Mouse (Mus musculus): ENCODE data around the gene Zfp456. TPM values are rescaled to one million over a fixed set of nuclear protein-coding genes. Genes with fewer than 3 reads are reported as not detected.
A peak's percentile ranks its signal among the peaks of the same experiment; 100 is the strongest.
"Not testable (repeated sequence)": the region's sequence is repeated elsewhere in the genome, so short reads cannot be mapped to it uniquely, and the experiment has no call there.

Gene Zfp456
- 1.9 and 2.0 TPM in 2 replicates for polyA plus RNA-seq (2014; fragmentation: Nextera tagmentation; extraction: Ambion mirVana)

- Histone ChIP-seq H3K4me3 (ENCODE audit: low read depth, low read length) (peak within 1 kb of the TSS; percentile 54), H3K4me2 (ENCODE audit: low read length) (peak within 1 kb of the TSS; percentile 49), H3K9ac (ENCODE audit: low read length) (peak within 1 kb of the TSS; percentile 35)
- not testable (repeated sequence) for H3K36me3 ChIP-seq (ENCODE audit: control insufficient read depth, insufficient read depth, low read length); H3K27me3 ChIP-seq (replicated peaks; ENCODE audit: control insufficient read depth, insufficient read depth, low read length); H3K9me3 ChIP-seq (ENCODE audit: control insufficient read depth, low read length); H3K27ac ChIP-seq (ENCODE audit: low read depth); H3K4me1 ChIP-seq (replicated peaks; ENCODE audit: control insufficient read depth, insufficient read depth, low read length)
- 15% methylated on average over 13 of the region's 15 CpGs for WGBS
- DNase-seq (ENCODE audit: low spot score) (peak; percentile 81), ATAC-seq (replicated peaks; ENCODE audit: low FRiP score, low TSS enrichment, low read depth) (peak; percentile 97)
Measured at GRCm38 (mm10) chr13:67375050-67375911, at the start of gene Zfp456, which contains the start of gene Gm28041. Zfp456 (minus strand) TSS chr13:67375810. Gm28041 (minus strand) TSS chr13:67375733.

GRCm38 (mm10) chr13:67422532-67422931, 46.9 kb upstream of the Zfp456 start:
- H3K27me3 ChIP-seq (replicated peaks; ENCODE audit: control insufficient read depth, insufficient read depth, low read length); H3K9me3 ChIP-seq (ENCODE audit: control insufficient read depth, low read length); H3K36me3 ChIP-seq (ENCODE audit: control insufficient read depth, insufficient read depth, low read length); H3K9ac ChIP-seq (ENCODE audit: low read length); H3K4me2 ChIP-seq (ENCODE audit: low read length); DNase-seq (ENCODE audit: low spot score); H3K27ac ChIP-seq (ENCODE audit: low read depth); H3K4me3 ChIP-seq (ENCODE audit: low read depth, low read length); H3K4me1 ChIP-seq (replicated peaks; ENCODE audit: control insufficient read depth, insufficient read depth, low read length); ATAC-seq (replicated peaks; ENCODE audit: low FRiP score, low TSS enrichment, low read depth): not testable (repeated sequence)
- WGBS = 96% methylated on average over 2 of the region's 2 CpGs

- H3K4me1 ChIP-seq (replicated peaks; ENCODE audit: control insufficient read depth, insufficient read depth, low read length) = no peaks in the 10 kb centered on the region
- H3K4me2 ChIP-seq (ENCODE audit: low read length) = peak within 1 kb of the TSS; percentile 81
- DNase-seq (ENCODE audit: low spot score) (peak; percentile 88), ATAC-seq (replicated peaks; ENCODE audit: low FRiP score, low TSS enrichment, low read depth) (peak; percentile 92)
- no peak within 1 kb of the TSS for H3K27ac ChIP-seq (ENCODE audit: low read depth)
- peak within 1 kb of the TSS; percentile 56 for H3K9ac ChIP-seq (ENCODE audit: low read length)
- H3K27me3 ChIP-seq (replicated peaks; ENCODE audit: control insufficient read depth, insufficient read depth, low read length) = no peaks in the 10 kb centered on the region
- H3K4me3 ChIP-seq (ENCODE audit: low read depth, low read length) = peak within 1 kb of the TSS; percentile 60
- WGBS = 2% methylated on average over 22 of the region's 22 CpGs
- no peaks in the 10 kb centered on the region for H3K36me3 ChIP-seq (ENCODE audit: control insufficient read depth, insufficient read depth, low read length)
- no peaks in the 10 kb centered on the region for H3K9me3 ChIP-seq (ENCODE audit: control insufficient read depth, low read length)
Measured at GRCm38 (mm10) chr13:67421207-67421857, 45.7 kb upstream of the Zfp456 start, which contains the start of gene Zfp459. Zfp459 (minus strand) TSS chr13:67421418.

GRCm38 (mm10) chr13:67420558-67421206, 45.1 kb upstream of the Zfp456 start:
- H3K4me3 ChIP-seq (ENCODE audit: low read depth, low read length) = peak overlapping the region; percentile 60
- peak overlapping the region; percentile 56 for H3K9ac ChIP-seq (ENCODE audit: low read length)
- H3K27me3 ChIP-seq (replicated peaks; ENCODE audit: control insufficient read depth, insufficient read depth, low read length) = no peaks in the 10 kb centered on the region
- H3K4me2 ChIP-seq (ENCODE audit: low read length) = peak overlapping the region; percentile 81
- 31% methylated on average over 11 of the region's 11 CpGs for WGBS
- no peak overlapping the region for H3K27ac ChIP-seq (ENCODE audit: low read depth)
- H3K4me1 ChIP-seq (replicated peaks; ENCODE audit: control insufficient read depth, insufficient read depth, low read length) = no peaks in the 10 kb centered on the region
- DNase-seq (ENCODE audit: low spot score) (no peak), ATAC-seq (replicated peaks; ENCODE audit: low FRiP score, low TSS enrichment, low read depth) (peak; percentile 73)
- H3K9me3 ChIP-seq (ENCODE audit: control insufficient read depth, low read length) = no peaks in the 10 kb centered on the region
- no peaks in the 10 kb centered on the region for H3K36me3 ChIP-seq (ENCODE audit: control insufficient read depth, insufficient read depth, low read length)

- ATAC-seq (replicated peaks; ENCODE audit: low FRiP score, low TSS enrichment, low read depth) (no peak), DNase-seq (ENCODE audit: low spot score) (no peak)
- no peak overlapping the region for H3K4me2 ChIP-seq (ENCODE audit: low read length)
- H3K4me1 ChIP-seq (replicated peaks; ENCODE audit: control insufficient read depth, insufficient read depth, low read length) = no peaks in the 10 kb centered on the region
- no peak overlapping the region for H3K9ac ChIP-seq (ENCODE audit: low read length)
- no peak overlapping the region for H3K4me3 ChIP-seq (ENCODE audit: low read depth, low read length)
- no peaks in the 10 kb centered on the region for H3K27me3 ChIP-seq (replicated peaks; ENCODE audit: control insufficient read depth, insufficient read depth, low read length)
- WGBS = 89% methylated on average over 3 of the region's 3 CpGs
- no peaks in the 10 kb centered on the region for H3K9me3 ChIP-seq (ENCODE audit: control insufficient read depth, low read length)
- H3K36me3 ChIP-seq (ENCODE audit: control insufficient read depth, insufficient read depth, low read length) = no peaks in the 10 kb centered on the region
- no peak overlapping the region for H3K27ac ChIP-seq (ENCODE audit: low read depth)
Measured at GRCm38 (mm10) chr13:67416811-67417210, 41.2 kb upstream of the Zfp456 start.

- DNase-seq (ENCODE audit: low spot score) (no peak), ATAC-seq (replicated peaks; ENCODE audit: low FRiP score, low TSS enrichment, low read depth) (no peak)
- Histone ChIP-seq H3K27ac (ENCODE audit: low read depth) (no peak overlapping the region), H3K4me3 (ENCODE audit: low read depth, low read length) (no peak overlapping the region), H3K4me1 (replicated peaks; ENCODE audit: control insufficient read depth, insufficient read depth, low read length) (no peaks in the 10 kb centered on the region), H3K9ac (ENCODE audit: low read length) (no peak overlapping the region), H3K4me2 (ENCODE audit: low read length) (no peak overlapping the region), H3K36me3 (ENCODE audit: control insufficient read depth, insufficient read depth, low read length) (no peaks in the 10 kb centered on the region), H3K9me3 (ENCODE audit: control insufficient read depth, low read length) (no peaks in the 10 kb centered on the region), H3K27me3 (replicated peaks; ENCODE audit: control insufficient read depth, insufficient read depth, low read length) (no peaks in the 10 kb centered on the region)
- WGBS = 88% methylated on average over 6 of the region's 6 CpGs
Measured at GRCm38 (mm10) chr13:67415759-67416158, 40.1 kb upstream of the Zfp456 start.

GRCm38 (mm10) chr13:67413634-67414033, 38.0 kb upstream of the Zfp456 start:
- WGBS = 72% methylated on average over 3 of the region's 3 CpGs
- H3K4me2 ChIP-seq (ENCODE audit: low read length); H3K4me3 ChIP-seq (ENCODE audit: low read depth, low read length); H3K4me1 ChIP-seq (replicated peaks; ENCODE audit: control insufficient read depth, insufficient read depth, low read length); DNase-seq (ENCODE audit: low spot score); H3K36me3 ChIP-seq (ENCODE audit: control insufficient read depth, insufficient read depth, low read length); H3K9ac ChIP-seq (ENCODE audit: low read length); H3K27me3 ChIP-seq (replicated peaks; ENCODE audit: control insufficient read depth, insufficient read depth, low read length); H3K9me3 ChIP-seq (ENCODE audit: control insufficient read depth, low read length); H3K27ac ChIP-seq (ENCODE audit: low read depth); ATAC-seq (replicated peaks; ENCODE audit: low FRiP score, low TSS enrichment, low read depth): not testable (repeated sequence)

- peak within 1 kb of the TSS; percentile 23; the same call in 1 of the 2 replicates for H3K9ac ChIP-seq (ENCODE audit: low read length)
- H3K27me3 ChIP-seq (replicated peaks; ENCODE audit: control insufficient read depth, insufficient read depth, low read length); H3K9me3 ChIP-seq (ENCODE audit: control insufficient read depth, low read length); H3K27ac ChIP-seq (ENCODE audit: low read depth); H3K4me1 ChIP-seq (replicated peaks; ENCODE audit: control insufficient read depth, insufficient read depth, low read length); H3K36me3 ChIP-seq (ENCODE audit: control insufficient read depth, insufficient read depth, low read length): not testable (repeated sequence)
- 2% methylated on average over 14 of the region's 16 CpGs for WGBS
- H3K4me2 ChIP-seq (ENCODE audit: low read length) = peak within 1 kb of the TSS; percentile 52
- ATAC-seq (replicated peaks; ENCODE audit: low FRiP score, low TSS enrichment, low read depth) = peak; percentile 94
- peak within 1 kb of the TSS; percentile 66 for H3K4me3 ChIP-seq (ENCODE audit: low read depth, low read length)
- peak; percentile 85 for DNase-seq (ENCODE audit: low spot score)
Measured at GRCm38 (mm10) chr13:67399183-67399903, 23.7 kb upstream of the Zfp456 start, which contains the start of gene Zfp429. Zfp429 (minus strand) TSS chr13:67399819.
